Mouse (Mus musculus) T-helper 17 cell (primary cell): Measurements from ENCODE around the gene Tenm3.

Experiments used
- in situ Hi-C, 2 experiments: fragments of 300-600 bp; cut with MboI, MseI; formaldehyde crosslinking; loops; 1 replicate in 1 of 2; 2 replicates in 1 of 2; pipeline ENCODE4 v1.15.1; 2025; ENCODE audit warnings: high pct_unique_total_duplicates in 2 of 2

Tenm3 gene

DNA sequence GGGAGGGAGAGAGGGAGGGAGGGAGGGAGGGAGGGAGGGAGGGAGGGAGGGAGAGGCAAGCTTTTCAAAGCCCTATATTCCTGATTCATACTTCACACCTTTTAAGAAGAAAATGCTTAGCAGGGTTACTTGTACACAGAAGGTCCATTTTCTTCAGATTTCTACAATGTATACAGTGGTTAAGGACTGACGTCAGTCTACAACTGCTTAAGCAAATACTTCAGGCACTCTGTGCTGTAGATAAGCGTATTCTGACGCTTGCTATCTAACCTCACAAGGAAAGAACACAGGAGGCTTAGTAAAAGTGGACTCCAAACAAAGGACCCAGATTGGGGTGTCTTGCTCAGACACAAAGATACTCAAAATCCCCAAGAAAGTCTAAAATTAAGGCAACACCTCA, 34.6 kb downstream of the Tenm3 start:
- in situ Hi-C loops: loop anchor here in 1 of 2 experiments (10.0 kb wide), 1 partner anchor 1226 kb away; no protein-coding TSS in a partner anchor

DNA sequence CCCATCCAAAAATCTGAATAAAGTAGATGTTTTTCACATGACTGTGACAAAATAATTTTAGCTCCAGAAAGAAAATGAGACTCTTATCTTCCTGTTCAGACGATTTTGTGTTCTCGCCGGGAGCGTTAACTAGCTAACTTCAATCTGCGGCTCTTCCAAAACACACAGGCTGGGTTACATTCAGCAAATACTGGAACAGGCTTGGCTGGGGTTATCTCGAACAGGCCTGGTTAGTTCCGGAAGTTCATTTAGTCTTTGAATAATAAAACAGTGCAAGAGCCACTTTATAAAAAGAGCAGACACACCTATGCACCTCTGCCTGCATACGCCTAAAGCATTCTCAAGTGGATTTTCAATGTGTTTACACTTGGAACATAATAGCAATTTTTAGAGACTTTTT, 40.7 kb downstream of the Tenm3 start:
- in situ Hi-C loops: loop anchor here in 1 of 2 experiments (10.0 kb wide), 1 partner anchor 1232 kb away; no protein-coding TSS in a partner anchor

DNA sequence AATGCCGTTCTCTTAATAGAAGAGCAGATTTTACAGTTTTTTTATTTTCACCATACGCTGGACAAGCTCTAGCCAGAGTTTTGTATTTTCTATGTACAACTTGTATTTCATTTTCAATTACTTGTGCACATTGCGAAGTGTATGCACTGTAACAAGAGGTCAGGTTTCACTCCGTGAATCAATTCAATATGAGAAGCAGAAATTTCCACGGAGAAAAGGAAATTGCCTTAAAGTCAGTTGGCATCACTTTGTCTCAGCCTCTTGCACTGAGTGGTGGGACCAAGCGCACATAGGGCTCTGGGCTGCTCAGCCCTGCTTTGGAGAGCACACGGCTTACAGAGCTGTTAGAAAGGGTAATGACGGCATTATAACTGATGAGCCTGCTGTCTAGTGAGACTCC, 41.5 kb downstream of the Tenm3 start:
- in situ Hi-C loops: loop anchor here in 1 of 2 experiments (10.0 kb wide), 1 partner anchor 1233 kb away; no protein-coding TSS in a partner anchor

DNA sequence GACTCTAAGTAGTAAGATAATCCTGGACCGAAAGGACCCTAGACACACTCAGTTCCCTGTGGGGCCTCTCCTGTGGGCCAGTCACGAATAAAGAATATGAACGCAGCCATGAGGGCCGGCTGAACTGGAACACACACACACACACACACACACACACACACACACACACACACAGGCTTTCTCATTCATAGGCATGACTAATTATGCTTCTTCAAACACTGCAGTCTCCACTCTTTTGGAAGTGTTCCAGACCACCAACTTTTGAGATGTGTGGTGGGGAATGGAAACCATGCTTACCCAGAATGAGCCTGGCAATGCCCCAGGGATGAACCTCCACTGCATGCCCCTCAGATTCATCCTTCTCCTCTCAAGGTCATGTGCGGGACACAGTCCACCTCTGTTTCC, 45.8 kb downstream of the Tenm3 start:
- in situ Hi-C loops: no loop called here

DNA sequence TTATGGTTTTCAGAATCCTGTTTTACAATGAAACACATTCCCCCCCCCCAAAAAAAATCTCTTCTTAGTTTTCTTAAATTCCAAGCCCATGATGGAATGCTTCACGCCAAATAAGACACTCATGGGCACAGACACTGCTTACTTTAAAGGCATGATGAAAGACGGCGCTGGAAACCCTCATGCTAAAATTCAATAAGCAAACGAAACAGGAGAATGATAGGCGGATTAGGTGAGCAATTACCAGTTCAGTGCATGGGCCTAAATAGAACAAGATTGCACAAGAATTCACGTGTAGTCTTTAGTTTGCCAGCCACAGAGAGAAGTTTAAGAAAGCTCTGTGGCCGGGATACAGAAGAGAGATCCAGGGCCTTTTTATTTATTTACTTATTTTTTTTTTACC, 49.5 kb downstream of the Tenm3 start:
- in situ Hi-C loops: no loop called here

DNA sequence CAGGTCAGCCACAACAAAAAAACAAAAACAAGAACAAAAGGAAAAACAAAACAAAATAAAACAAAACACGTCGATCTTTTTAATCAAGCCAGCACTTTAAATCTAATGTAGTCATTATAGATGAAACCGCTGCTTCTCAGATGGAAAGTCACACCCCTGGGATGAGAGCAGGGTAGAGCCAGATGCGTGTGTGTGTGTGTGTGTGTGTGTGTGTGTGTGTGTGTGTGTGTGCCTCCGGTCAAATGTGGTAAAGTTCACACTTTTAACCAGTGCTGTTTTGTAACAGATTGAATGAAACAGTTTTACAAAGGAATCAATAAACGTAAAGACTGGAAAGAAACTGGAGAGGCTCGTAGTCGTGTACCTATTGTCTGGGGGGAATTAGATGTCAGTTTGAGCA, 50.0 kb downstream of the Tenm3 start:
- in situ Hi-C loops: no loop called here

DNA sequence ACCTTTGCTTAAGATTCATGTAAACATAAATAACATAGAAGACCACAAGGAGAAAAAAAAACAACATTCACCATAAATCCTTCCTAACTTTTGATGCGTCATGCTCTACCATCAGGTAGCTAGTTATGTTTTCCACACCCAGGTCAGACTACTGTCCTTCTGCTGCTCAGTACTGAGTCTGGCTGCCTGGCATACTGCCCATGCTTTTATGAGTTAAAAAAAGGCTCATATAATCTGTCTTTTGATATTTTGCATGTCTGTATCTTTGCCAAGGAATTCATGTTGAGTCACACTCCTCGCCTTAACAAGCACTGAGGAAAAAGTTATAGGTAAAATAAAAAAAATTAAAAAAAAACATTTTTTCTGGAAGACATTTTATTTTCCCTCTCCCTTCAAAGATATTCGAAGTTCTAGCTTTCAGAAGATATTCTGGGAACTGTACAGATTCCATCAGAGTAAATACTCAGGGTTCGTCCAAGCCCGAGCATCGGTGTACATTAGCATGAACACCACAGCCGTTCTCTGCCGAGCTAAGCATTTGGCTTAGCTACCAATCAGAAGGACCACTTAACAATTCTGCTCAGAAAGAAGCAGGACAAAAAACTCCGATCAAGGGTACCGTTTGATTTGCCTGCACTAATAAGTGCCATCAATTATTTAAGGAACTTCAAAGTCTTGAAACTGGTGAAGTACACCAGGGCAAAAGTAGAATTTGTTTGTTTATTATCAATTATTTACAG, 51.0 kb downstream of the Tenm3 start:
- in situ Hi-C loops: no loop called here

DNA sequence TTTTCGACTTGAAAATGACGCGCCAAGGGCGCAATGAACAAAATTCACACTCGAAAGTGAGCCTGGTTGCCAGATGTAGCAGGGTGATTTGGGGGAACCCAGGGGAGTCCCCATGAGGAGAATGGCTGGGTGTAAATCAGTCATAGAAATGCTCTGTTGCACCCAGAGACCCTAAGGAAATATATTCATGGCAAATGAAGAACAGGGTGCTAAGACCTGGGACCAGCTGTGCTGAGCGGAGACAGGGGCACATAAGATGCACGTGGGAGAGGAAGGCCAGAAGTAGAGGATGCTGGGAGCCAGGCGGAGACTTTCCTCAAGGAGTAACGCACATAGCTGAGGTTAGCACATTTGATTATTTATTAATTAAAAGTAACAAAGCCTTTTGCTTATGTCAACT, 60.4 kb downstream of the Tenm3 start:
- in situ Hi-C loops: no loop called here

DNA sequence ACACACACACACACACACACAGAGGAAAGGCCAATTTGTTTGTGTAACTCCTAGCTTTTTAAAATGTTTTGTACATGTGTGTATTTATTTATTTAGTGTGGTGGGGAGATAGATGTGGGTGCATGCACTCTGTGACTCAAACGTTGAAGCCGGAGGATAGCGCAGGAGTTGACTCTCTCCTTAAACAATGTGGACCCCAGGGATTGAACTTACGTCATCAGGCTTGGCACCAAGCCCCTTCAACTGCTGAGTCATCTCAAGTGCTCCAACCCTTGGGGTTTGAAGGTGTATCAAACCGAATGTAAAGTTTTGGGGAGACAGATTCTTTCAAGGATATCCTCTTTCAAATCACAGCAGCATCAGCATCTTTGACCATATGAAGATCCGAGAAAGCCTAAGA, 63.1 kb downstream of the Tenm3 start:
- in situ Hi-C loops: no loop called here

DNA sequence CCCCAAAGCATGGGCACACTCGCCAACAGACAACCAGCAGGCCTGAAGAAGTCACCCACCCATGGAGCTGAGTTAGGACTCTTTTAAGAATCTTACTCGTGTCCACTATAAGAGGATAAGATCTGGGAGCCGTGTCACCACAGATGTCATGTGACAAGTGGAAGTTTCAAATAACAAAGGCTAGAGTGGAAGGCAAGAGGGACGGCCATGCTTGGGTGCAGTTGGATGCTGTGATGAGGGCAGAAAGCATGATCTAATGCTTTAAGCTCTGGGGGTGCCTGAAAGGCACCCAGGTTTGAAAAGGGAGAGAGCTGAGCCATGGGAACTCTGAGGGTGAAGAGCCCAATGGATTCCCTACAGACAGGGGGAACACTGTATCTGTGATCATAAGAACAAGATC, 64.6 kb downstream of the Tenm3 start:
- in situ Hi-C loops: no loop called here

DNA sequence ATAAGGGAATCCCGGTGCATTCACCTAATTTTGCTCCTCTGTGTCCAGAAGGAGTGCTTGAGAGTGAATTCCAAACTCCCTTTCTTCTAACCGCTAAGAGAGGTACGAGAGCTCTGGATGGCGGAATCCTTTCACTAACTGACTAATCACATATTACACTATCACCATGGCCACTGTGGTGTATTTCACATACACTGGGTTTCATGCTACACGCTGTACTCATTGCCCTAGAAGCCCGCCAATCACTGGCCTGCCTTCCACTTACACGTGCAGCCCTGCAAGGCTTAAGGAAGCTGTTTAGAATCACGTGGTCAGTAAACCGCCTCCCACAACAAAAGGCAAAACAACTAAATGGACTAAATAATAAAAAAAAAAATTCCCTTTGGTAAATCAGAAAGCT, 67.7 kb downstream of the Tenm3 start:
- in situ Hi-C loops: no loop called here

DNA sequence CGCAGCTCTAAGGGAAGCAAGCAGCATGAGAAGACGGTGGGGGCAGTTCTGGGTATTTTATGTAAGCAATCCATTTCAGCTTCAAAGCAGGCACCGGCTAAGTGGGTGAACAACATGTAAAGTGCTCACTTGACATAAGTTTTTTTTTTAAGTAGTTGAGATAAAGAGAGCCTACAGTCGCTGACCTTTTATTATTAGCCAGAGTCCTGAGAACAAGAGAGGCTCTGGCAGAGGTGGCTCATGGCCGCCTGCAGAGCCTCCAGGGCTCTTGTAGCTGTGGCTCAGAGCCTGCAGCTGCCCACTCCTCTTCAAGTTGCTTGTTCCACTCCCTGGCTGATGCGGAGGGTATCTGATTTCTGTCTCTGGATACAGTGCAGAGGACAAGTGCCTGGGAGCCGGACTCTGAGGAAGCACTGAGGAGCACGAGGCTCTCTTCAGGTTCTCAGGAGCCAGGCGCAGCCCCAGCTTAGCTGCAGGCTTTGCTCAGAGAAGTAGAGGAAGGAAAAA, 68.2 kb downstream of the Tenm3 start:
- in situ Hi-C loops: no loop called here

DNA sequence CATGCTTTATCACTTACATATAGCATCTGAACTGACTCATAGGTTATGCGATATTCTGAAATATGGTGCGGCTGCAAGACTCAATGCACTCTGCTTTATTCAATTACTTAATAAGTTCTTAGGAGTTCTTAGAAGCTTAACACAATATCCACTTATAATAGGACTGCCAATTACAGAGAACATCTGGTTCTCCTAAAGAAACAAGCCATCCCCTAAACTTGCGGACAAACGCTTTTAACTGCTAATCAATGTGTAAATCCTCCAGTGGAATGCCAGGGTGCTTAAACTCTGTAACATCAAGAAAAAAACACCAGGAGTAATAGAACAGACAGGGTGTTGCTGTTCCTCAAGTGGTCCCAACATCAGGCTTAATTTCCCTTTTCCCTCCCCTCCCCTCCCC, 68.9 kb downstream of the Tenm3 start:
- in situ Hi-C loops: no loop called here

DNA sequence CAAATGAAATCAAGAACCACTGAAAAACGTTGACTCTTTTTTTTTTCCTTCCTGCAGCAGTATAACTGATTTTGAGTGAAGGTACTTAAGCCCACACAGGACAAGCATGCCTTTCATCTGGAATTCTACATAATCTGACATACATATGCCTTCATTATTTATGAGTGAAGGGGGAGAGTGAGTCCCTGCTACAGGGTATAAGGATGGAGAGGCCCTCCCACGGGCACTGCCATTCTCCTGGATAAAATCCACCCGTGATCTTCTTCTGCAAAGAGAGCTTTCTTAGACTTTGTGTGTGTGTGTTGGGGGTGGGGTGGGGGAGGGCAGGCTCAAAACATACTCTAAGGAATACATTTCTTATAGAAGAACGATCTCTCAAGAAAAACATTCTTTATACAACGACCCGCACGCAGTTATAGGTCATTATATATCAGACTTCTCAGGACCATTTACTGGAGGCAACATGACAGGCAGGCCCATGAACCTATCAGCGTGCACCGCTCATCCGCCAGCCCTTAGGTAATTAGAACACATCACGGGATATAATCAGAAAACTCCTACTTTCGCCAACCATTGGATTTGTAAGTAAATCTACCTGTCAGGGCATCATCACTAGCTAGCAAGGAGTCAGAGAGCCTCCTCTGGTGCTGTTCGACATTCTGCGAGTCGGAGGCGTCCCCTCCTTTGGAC, 77.1 kb downstream of the Tenm3 start:
- in situ Hi-C loops: no loop called here

DNA sequence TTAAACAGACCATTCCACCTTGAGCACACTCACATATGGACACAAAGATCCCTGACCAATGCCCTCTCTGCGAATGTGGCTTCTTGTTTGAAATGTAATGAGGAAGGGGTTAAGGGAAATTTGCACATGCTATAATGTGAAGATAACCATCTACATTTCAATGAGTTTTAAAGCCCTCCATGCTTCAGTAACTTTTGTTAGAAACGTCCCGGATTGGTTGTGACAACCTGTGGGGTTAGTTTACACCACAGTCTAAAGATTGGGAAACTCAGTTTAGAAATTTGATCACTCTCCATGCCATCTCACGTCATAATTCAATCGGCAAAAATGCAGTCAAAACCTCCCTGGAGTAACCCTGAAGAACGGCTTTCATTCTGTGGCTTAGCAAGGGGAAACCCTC, 78.5 kb downstream of the Tenm3 start:
- in situ Hi-C loops: no loop called here

DNA sequence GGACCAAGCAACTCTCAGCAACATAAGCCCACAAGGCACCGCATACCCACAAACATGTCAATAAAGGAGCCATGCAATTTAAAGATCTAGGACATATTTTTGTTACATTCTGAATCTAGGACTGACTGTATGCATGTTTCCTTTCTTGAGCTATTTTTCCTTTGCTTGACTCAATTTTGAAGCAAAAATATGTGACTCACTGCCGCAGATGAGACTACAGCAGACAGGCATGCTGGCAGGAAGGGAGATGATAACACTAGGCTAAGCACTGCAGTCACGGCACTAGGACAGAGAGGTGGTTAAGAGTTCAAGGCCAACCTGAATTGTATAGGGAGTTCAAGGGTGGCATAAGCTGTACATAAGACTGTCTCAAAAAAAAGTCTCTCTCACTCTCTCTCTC, 79.7 kb downstream of the Tenm3 start:
- in situ Hi-C loops: no loop called here

DNA sequence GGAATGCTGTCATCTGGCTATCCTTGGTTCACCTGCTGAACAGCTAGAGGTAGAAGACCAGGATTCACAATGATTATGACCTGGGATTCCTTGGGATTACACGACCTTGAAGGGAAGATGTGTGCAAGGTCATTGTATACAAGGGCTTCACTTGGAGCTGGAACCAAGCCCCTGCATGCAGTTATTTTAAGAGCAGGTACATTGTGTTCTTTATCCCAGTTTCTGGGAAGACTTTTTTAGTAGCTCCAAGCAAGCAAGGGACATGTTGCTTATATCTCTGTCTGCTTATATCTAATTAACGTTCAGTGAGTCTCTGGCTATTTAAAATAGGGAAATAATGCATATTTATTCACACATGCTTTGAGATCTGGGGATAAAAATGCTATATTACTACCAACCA, 86.9 kb downstream of the Tenm3 start:
- in situ Hi-C loops: no loop called here

DNA sequence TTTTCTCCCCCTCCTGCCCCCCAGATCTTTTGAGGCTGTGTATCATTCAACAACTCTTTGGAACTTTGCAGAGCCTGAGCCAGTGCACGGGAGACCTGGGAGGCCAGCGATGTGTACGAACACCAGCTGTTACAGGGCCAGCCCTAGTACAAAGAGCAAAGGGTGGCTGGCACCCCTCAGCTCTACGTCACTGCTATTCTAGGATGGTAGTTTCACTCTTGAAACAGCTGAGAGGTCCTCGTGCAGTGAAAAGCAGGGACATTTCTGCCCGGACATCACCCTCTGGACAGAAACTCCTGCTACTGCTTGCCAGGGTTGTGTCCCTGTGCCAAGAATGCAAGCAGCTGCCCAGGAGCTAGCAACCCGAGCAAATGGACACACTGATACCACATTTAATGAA, 88.3 kb downstream of the Tenm3 start:
- in situ Hi-C loops: no loop called here

DNA sequence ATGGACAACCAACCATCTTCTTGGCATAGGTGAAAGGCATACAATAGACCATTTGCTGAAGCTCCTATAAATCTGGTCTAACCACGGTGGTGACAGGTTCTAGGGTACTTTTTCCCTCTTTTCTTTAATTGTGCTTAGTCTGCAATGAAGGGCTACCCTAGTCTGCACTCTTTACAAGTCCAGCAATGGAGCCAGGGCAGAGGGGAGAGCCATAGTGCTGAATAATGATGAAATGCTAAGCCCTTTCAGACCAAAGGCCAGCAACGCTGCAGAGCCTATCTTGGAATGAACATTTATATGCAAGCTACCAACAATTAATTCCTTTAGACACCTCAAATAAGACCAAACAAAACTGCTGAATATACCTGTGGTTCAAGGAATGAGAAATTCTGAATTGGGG, 88.8 kb downstream of the Tenm3 start:
- in situ Hi-C loops: no loop called here

DNA sequence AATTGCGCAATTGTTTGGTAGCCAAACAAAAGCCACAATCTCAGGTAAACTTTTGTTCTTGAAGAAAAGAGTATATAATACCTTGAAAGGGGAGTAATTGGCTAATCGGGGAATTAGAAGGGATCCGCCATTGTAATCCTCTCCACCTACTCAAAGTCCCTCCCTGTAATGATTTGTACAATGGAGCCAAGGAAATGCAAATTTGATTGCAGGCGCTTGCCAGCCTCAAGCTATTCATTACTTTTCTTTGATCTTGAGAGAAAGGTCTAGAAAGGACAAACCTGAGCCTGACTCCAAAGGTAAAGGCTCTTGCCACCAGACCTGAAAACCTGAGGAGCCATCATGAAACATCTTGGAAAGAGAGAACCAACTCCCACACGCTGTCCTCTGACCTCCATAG, 91.8 kb downstream of the Tenm3 start:
- in situ Hi-C loops: no loop called here

DNA sequence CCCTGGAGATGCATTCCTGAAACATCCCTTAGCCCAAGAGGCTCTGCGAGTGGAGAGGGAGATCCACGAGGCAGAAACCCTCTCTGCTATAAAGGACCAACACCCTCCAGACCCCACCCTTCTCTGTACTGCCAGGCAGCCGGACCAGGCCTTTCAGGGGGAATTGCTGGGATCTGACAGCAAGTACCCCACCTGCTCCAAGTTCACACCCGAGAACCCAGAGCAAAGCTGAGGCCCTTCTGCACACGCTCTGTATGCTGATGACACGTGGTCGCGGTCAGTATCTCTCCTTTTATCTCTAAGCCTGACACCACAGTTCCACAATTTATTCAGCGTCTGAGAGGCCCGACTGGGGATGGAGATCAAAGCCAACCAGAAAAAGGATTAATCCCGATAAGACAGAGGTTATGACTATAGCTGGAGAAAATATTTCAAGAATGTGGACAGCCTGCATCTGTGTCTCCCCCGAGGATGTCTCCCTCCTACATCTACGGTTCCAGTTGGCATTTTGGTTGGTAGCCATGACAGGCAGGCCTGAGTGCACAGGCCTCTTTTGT, 95.2 kb downstream of the Tenm3 start:
- in situ Hi-C loops: no loop called here

DNA sequence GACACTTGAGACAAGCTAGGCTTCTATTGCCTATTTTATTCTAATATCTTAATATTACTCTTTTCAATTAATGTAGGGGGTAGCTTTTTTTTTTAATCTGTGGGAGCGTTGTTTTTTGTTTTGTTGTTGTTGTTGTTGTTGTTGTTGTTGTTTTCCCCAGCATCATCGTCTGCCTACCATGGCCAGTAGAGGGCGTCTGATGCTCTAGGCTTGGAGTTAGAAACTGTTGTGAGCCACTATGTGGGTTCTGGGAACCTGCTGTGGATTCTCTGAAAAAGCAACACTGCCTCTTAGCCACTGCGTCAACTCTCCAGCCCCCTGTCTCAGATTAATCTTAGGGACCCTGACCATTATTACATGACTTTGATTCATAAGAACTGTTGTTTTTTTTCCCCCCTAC, 99.8 kb downstream of the Tenm3 start:
- in situ Hi-C loops: no loop called here

DNA sequence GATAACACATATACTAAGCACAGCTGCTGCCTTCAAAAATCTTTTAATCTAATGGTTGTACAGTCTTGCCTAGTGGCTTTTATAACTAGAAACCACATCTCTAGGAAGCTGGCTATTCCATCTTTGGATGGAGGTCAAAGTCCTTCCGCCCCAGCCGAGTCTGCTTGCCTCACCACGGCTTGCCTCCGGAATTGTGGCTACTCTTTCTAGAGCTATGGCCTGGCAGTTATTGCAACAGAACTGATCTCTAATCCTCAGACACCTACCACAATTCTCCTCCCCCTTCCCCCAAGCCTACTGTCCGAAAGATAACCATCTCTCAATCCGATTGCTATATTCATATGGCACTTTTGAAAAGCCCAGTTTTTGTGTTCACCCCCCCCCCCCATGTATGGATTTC, 101.0 kb downstream of the Tenm3 start:
- in situ Hi-C loops: no loop called here
